Mouse (Mus musculus): ENCODE measurements around the gene Shf. TPM values are rescaled to one million over a fixed set of nuclear protein-coding genes. Genes with fewer than 3 reads are reported as not detected.

Gene Shf
- total and polyA plus RNA-seq, 3 experiments: 1.2 to 2.7 (median 2.0) TPM

GRCm38 (mm10) chr2:122355389-122355788, 13.6 kb downstream of the Shf start:
- dilution Hi-C loops (cut with MboI; ENCODE audit: extremely low pct_ligation_motif_present, extremely low pct_unique_long_range_greater_than_20kb, low sequenced_read_pairs): no loop called here
- Histone ChIP-seq H3K4me2 (ENCODE audit: insufficient read depth, low read depth, poor library complexity, severe bottlenecking) (no peak overlapping the region), H3K9me3 (replicated peaks; ENCODE audit: low read length) (no peaks in the 10 kb centered on the region), H3K36me3 (replicated peaks in 1 of 2; ENCODE audit: control insufficient read depth in 1 of 2, insufficient read depth in 1 of 2, low read length in 1 of 2) (no peaks in the 10 kb centered on the region), H3K27me3 (replicated peaks) (no peaks in the 10 kb centered on the region), H3K4me1 (ENCODE audit: control insufficient read depth in 1 of 2, insufficient read depth in 2 of 2) (peaks cover 2 to 13% of the 10 kb centered on the region in 2 experiments; a peak in 2 of 4 replicates), H3K9ac (ENCODE audit: insufficient read depth, low read depth) (no peak overlapping the region), H3K79me2 (replicated peaks; ENCODE audit: control insufficient read depth, extremely low read depth, insufficient read depth, poor library complexity, severe bottlenecking) (no peaks in the 10 kb centered on the region), H3K4me3 (replicated peaks in 1 of 3; ENCODE audit: low read depth in 2 of 3, low read length in 2 of 3, poor library complexity in 1 of 3) (no peak overlapping the region), H3K27ac (ENCODE audit: insufficient read depth, low read depth) (no peak overlapping the region)
- TF ChIP-seq ZNF384 (IDR thresholded peaks at IDR 0.05; ENCODE audit: low read depth, low read length) (no peak), USF2 (conservative IDR thresholded peaks at IDR 0.05; ENCODE audit: low read depth, low read length) (no peak), HCFC1 (IDR thresholded peaks at IDR 0.05; ENCODE audit: low read depth, low read length) (no peak), UBTF (IDR thresholded peaks at IDR 0.05; ENCODE audit: low read depth, low read length) (no peak), NELFE (IDR thresholded peaks at IDR 0.05; ENCODE audit: low read depth, low read length) (no peak), SMC3 (IDR thresholded peaks at IDR 0.05; ENCODE audit: low read depth, low read length) (no peak), SIN3A (IDR thresholded peaks at IDR 0.05; ENCODE audit: low read length) (no peak), TBP (conservative IDR thresholded peaks at IDR 0.05; ENCODE audit: low read depth, low read length) (no peak), CTCF (conservative IDR thresholded peaks at IDR 0.05 in 1 of 2, IDR thresholded peaks at IDR 0.05 in 1 of 2; ENCODE audit: low read depth in 2 of 2, low read length in 2 of 2) (no peak), USF1 (IDR thresholded peaks at IDR 0.05; ENCODE audit: low read depth, low read length) (no peak), PAX5 (IDR thresholded peaks at IDR 0.05; ENCODE audit: low read length) (no peak), IRF4 (IDR thresholded peaks at IDR 0.05; ENCODE audit: low read depth, low read length) (no peak), ETS1 (conservative IDR thresholded peaks at IDR 0.05; ENCODE audit: low read depth, low read length) (no peak), KAT2A (IDR thresholded peaks at IDR 0.05; ENCODE audit: insufficient replicate concordance, low read length) (no peak), ZMIZ1 (IDR thresholded peaks at IDR 0.05; ENCODE audit: low read depth, low read length) (no peak), POLR2AphosphoS2 (IDR thresholded peaks at IDR 0.05; ENCODE audit: low read depth, low read length) (no peak), E2F4 (IDR thresholded peaks at IDR 0.05; ENCODE audit: insufficient replicate concordance, low read depth, low read length) (no peak)
- in situ Hi-C loops (cut with MboI; ENCODE audit: low pct_ligation_motif_present, low pct_unique_long_range_greater_than_20kb, low sequenced_read_pairs): no loop called here
- DNase-seq (ENCODE audit: extremely low read depth): no peak

DNA sequence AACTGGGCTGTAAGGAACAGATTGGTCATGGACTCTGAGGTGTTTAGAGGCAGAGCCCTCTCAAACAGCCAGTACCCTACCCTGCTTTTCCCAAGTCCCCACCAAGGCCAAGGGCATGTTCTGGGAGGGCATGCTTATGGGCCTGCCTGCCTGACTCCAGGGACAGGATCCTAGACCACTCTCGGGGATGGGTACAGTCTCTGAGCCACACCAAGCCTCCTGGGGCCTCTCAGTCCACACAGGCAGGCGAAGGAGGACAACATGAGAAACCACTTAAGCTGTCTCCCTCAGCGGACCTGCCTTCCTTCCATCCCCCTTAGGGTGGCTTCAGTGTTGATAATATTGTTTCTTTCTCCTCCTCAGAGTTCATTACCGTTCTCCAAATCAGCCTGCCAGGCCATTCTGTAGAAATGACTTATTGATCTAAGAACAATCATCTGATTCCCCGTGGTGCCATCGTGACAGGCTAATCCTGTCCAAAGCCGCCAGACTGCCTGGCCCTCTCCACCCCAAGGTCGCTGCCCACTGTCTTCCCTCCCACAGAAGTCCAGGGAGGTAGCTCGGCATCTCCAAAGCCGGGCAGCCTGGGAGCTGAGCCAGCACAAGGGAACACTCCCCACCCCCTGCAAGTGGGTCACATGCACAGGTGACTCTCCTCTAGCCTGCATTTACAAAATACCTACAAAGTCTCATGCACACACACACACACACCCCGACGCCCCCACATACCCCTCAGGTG, 14.6 kb downstream of the Shf start:
- no peak for DNase-seq (ENCODE audit: extremely low read depth)
- Histone ChIP-seq H3K36me3 (replicated peaks in 1 of 2; ENCODE audit: control insufficient read depth in 1 of 2, insufficient read depth in 1 of 2, low read length in 1 of 2) (no peaks in the 10 kb centered on the region), H3K27ac (ENCODE audit: insufficient read depth, low read depth) (no peak overlapping the region), H3K4me1 (ENCODE audit: control insufficient read depth in 1 of 2, insufficient read depth in 2 of 2) (peaks cover 3 to 12% of the 10 kb centered on the region in 2 experiments; a peak in 3 of 4 replicates), H3K9me3 (replicated peaks; ENCODE audit: low read length) (no peaks in the 10 kb centered on the region), H3K9ac (ENCODE audit: insufficient read depth, low read depth) (no peak overlapping the region), H3K4me2 (ENCODE audit: insufficient read depth, low read depth, poor library complexity, severe bottlenecking) (no peak overlapping the region), H3K4me3 (replicated peaks in 1 of 3; ENCODE audit: low read depth in 2 of 3, low read length in 2 of 3, poor library complexity in 1 of 3) (no peak overlapping the region), H3K27me3 (replicated peaks) (no peaks in the 10 kb centered on the region), H3K79me2 (replicated peaks; ENCODE audit: control insufficient read depth, extremely low read depth, insufficient read depth, poor library complexity, severe bottlenecking) (no peaks in the 10 kb centered on the region)
- dilution Hi-C loops (cut with MboI; ENCODE audit: extremely low pct_ligation_motif_present, extremely low pct_unique_long_range_greater_than_20kb, low sequenced_read_pairs) (no loop called here), in situ Hi-C loops (cut with MboI; ENCODE audit: low pct_ligation_motif_present, low pct_unique_long_range_greater_than_20kb, low sequenced_read_pairs) (no loop called here)
- no peak for TF ChIP-seq JUN (IDR thresholded peaks at IDR 0.05; ENCODE audit: insufficient read depth, low read depth, low read length)
- TF ChIP-seq IRF4 (IDR thresholded peaks at IDR 0.05; ENCODE audit: low read depth, low read length): no peak
- no peak for TF ChIP-seq SIN3A (IDR thresholded peaks at IDR 0.05; ENCODE audit: low read length)
- TF ChIP-seq POLR2AphosphoS2 (IDR thresholded peaks at IDR 0.05; ENCODE audit: low read depth, low read length): no peak
- no peak for TF ChIP-seq TCF12 (IDR thresholded peaks at IDR 0.05; ENCODE audit: low read depth, low read length)
- no peak for TF ChIP-seq NRF1 (IDR thresholded peaks at IDR 0.05; ENCODE audit: low read depth, low read length)

All from CH12.LX (cell line).